Mouse (Mus musculus) kidney, postnatal 0 days (tissue): ENCODE results near the gene Armh1. TPM values are rescaled to one million over a fixed set of nuclear protein-coding genes. Genes with fewer than 3 reads are reported as not detected.
A peak's percentile ranks its signal among the peaks of the same experiment; 100 is the strongest.

Source experiments
- ATAC-seq: fragments of 200-750 bp; cut with Nextera tagmentation; replicated peaks from 2 replicates; pipeline ENCODE4 v1.8.0; 2017; ENCODE audit warnings: low read depth, moderate number of reproducible peaks, moderate TSS enrichment, moderate library complexity; ENCODE audit not compliant: low FRiP score
- DNase-seq: peaks from one replicate; pipeline ENCODE4 v3.0.0-alpha.2; 2016; ENCODE audit warnings: low spot score
- H3K27ac ChIP-seq: fragments of 300-500 bp; sonication (generic); 2 replicates; pipeline ENCODE4 v1.5.1; 2014; ENCODE audit warnings: mild to moderate bottlenecking
- H3K27me3 ChIP-seq: fragments of 300-500 bp; sonication (generic); 2 replicates; pipeline ENCODE4 v1.6.1; 2014; ENCODE audit warnings: low read length, mixed read lengths; ENCODE audit not compliant: insufficient read depth
- H3K36me3 ChIP-seq: fragments of 300-500 bp; sonication (generic); 2 replicates; pipeline ENCODE4 v1.6.1; 2014; ENCODE audit warnings: low read length, mixed read lengths; ENCODE audit not compliant: insufficient read depth
- H3K4me1 ChIP-seq: fragments of 300-500 bp; sonication (generic); replicated peaks from 2 replicates; pipeline ENCODE4 v1.6.1; 2014; ENCODE audit warnings: antibody characterized with exemption, low read length, mixed read lengths; ENCODE audit not compliant: insufficient read depth
- H3K4me2 ChIP-seq: fragments of 300-500 bp; sonication (generic); 2 replicates; pipeline ENCODE4 v1.6.1; 2014; ENCODE audit warnings: mild to moderate bottlenecking, low read length, moderate library complexity, mixed read lengths
- H3K4me3 ChIP-seq: fragments of 300-500 bp; sonication (generic); replicated peaks from 2 replicates; pipeline ENCODE4 v1.5.1; 2014; ENCODE audit warnings: low read depth, low read length
- H3K9ac ChIP-seq: fragments of 300-500 bp; sonication (generic); 2 replicates; pipeline ENCODE4 v1.6.1; 2014; ENCODE audit warnings: low read depth, low read length
- H3K9me3 ChIP-seq: fragments of 300-500 bp; sonication (generic); replicated peaks from 2 replicates; pipeline ENCODE4 v1.6.1; 2016; ENCODE audit warnings: low read length, inconsistent platforms, mixed read lengths
- CTCF ChIP-seq: IDR thresholded peaks from 2 replicates; pipeline ENCODE4 v1.5.1; 2016; ENCODE audit warnings: antibody characterized with exemption, low read depth, mild to moderate bottlenecking, moderate library complexity
- WGBS: fragments of 180-500 bp; shearing (Covaris S2); extraction: QIAGEN DNeasy Blood & Tissue Kit; methylation state at CpG from one replicate; pipeline ENCODE4 v1.1.7; 2014; 5-methylcytosine and 5-hydroxymethylcytosine counted together
- polyA plus RNA-seq: library from polyadenylated mRNA; unstranded; fragments of >200 nt; fragmentation: Nextera tagmentation; extraction: Ambion mirVana; gene quantifications from 2 replicates; pipeline ENCODE4 v1.2.1, GENCODE M21; 2015

The Armh1 gene
- polyA plus RNA-seq, 1 experiment from 2014 or later, result 0.18 TPM

GRCm38 (mm10) chr4:117288277-117288926 is 36.5 kb upstream of the Armh1 start:
- WGBS, result 22% methylated on average over 25 of the region's 25 CpGs
- Histone ChIP-seq H3K4me1 (no peaks in the 10 kb centered on the region), H3K4me3 (peak overlapping the region; percentile 75), H3K27ac (peak overlapping the region; percentile 98), H3K4me2 (peak overlapping the region; percentile 54), H3K27me3 (no peaks in the 10 kb centered on the region), H3K36me3 (peaks cover 34% of the 10 kb centered on the region), H3K9me3 (no peaks in the 10 kb centered on the region), H3K9ac (peak overlapping the region; percentile 81)
- DNase-seq (no peak), ATAC-seq (no peak)
- TF ChIP-seq CTCF, result no peak

DNA sequence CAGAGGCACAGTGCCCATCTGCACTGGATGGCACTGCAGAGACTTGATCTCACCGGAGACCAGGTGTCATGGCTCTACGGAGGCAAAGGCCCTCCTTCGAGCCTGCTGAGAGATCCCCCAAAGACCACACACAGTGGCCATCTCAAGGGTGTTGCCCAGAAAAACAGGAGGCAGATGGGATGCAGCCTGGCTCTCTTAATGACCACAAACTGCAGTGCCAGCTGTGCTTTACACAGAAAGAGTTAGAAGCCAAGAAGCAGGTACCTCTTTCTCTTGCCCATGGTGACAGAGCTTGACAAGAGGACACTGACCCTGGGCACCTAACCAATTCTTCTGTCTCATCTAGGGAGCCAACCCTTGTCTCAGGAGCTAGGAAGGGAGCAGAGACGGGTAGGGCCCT is 32.4 kb upstream of the Armh1 start:
- Histone ChIP-seq H3K9ac (no peak overlapping the region), H3K27me3 (no peaks in the 10 kb centered on the region), H3K36me3 (peaks cover 48% of the 10 kb centered on the region), H3K4me1 (no peaks in the 10 kb centered on the region), H3K9me3 (no peaks in the 10 kb centered on the region), H3K4me3 (no peak overlapping the region), H3K4me2 (no peak overlapping the region), H3K27ac (no peak overlapping the region)
- no peak for TF ChIP-seq CTCF
- DNase-seq (no peak), ATAC-seq (no peak)
- WGBS, result 44% methylated on average over 4 of the region's 4 CpGs

DNA sequence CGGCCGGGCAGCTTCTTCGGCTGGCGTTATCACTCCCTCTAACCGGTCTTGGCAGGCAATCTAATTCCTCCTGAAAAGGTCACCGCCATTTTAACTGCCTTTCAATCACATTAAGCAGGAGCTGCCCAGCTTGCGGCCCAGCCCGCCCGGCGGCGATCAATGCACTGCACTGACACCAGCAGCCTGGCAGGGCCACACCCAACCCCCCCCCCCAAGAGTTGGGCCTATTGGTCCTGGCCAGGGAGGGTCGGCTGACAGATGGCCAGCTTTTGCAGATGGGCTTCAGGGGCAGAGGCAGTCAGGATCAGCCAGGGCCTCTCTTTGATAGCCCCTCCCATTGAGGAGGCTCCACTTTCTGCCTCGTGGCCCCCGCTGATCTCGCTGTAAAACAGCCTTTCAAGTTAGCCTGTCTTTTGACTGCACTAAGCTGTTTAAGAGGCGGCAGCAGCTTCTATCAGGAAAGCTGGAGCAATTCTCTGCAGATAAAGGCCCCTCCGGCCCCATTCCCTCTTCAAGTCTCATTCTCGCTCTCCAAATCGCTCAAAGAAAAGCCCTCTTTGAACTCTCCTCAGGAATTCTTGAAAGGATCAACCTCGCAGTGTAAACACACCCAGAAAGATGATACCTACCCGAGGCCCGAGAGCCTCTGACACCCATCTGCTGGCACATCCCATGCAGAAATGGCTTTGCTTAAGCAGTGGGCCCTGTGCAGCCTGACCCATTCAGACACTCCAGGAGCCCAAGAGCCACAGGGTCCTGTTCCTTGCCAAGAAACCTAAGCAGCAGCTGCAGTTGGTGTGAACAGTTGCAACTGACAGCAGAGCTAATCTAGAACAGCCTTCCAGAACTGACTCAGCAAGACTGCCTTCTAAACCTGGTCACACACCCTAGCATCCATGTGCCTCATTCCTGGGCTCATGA is 31.6 kb upstream of the Armh1 start:
- Histone ChIP-seq H3K36me3 (peaks cover 56% of the 10 kb centered on the region), H3K4me2 (no peak overlapping the region), H3K27me3 (no peaks in the 10 kb centered on the region), H3K4me1 (no peaks in the 10 kb centered on the region), H3K27ac (no peak overlapping the region), H3K4me3 (no peak overlapping the region), H3K9me3 (no peaks in the 10 kb centered on the region), H3K9ac (no peak overlapping the region)
- WGBS, result 41% methylated on average over 22 of the region's 22 CpGs
- TF ChIP-seq CTCF, result no peak
- DNase-seq (peak; percentile 61), ATAC-seq (peak; percentile 9; the same call in 1 of the 2 replicates)

DNA sequence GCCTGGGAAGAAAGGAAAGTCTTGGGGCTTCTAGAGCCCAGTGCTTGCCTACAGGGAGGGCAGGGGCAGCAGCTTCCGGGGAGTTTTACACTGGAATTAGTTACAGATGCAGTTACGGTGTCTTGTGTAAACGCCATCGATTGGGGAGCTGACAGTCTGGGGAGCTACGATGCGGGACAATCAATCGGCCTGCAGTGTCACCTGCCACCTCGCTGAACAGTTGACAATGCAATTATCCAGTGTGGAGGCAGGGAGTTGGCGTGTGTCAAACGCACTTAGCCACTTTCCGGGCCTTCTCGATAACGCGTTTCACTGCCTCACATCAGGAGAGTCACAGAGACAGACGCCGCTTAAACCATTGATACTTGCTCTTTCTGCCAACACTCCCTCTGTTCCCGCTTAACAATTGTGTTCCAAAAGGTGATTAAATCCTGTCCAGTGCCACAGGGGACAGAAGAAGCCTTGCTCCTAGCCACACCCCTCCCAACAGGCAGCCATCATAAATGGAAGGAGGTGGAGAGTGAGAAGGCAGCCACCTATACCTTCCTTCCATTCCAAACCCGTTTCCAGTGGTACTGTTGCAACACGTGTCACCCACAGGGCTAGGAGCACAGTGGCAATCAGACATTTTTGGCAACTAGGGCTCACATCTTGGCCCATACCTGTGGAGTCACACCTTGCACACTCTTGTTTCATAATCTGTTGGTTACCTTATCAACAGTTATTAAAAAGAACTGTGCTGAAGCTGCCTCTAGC is 29.3 kb upstream of the Armh1 start:
- H3K27me3 ChIP-seq, result no peaks in the 10 kb centered on the region
- no peak overlapping the region for H3K4me2 ChIP-seq
- peaks cover 64% of the 10 kb centered on the region for H3K36me3 ChIP-seq
- no peaks in the 10 kb centered on the region for H3K9me3 ChIP-seq
- no peak for TF ChIP-seq CTCF
- 64% methylated on average over 19 of the region's 19 CpGs for WGBS
- H3K9ac ChIP-seq, result no peak overlapping the region
- no peaks in the 10 kb centered on the region; the same call in 1 of the 2 replicates for H3K4me1 ChIP-seq
- H3K27ac ChIP-seq, result no peak overlapping the region
- H3K4me3 ChIP-seq, result no peak overlapping the region
- no peak for DNase-seq
- ATAC-seq, result no peak

DNA sequence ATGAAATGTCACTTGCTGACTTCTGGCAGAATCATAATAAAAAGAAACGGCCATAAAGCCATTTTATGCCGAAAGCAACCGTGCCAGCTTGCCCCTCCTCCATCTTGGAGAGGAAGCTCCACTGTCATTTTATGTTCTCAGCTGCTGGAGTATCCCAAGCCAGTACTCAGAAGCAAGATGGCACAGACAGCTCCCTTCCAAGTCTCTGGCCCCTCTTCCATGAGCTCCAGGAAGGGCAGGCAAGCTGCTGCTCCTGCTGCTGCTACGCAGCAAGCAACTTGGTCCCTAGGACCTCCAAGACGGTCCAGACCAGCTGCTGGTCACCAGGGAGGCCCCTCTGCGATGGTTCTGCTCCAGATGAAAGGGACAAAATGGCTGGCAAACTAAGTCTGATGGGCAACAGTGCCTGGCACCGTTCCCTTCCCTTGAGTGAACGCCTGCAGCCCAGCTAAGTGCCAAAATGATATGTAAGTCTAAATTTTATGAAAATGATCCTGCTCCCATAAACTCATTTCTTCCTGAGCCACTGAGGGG is 28.5 kb upstream of the Armh1 start:
- 77% methylated on average over 8 of the region's 8 CpGs for WGBS
- no peak for TF ChIP-seq CTCF
- Histone ChIP-seq H3K9ac (no peak overlapping the region), H3K27me3 (no peaks in the 10 kb centered on the region), H3K9me3 (no peaks in the 10 kb centered on the region), H3K4me2 (no peak overlapping the region), H3K27ac (no peak overlapping the region), H3K4me1 (no peaks in the 10 kb centered on the region; the same call in 1 of the 2 replicates), H3K4me3 (no peak overlapping the region), H3K36me3 (peaks cover 60% of the 10 kb centered on the region)
- no peak for DNase-seq
- no peak for ATAC-seq

DNA sequence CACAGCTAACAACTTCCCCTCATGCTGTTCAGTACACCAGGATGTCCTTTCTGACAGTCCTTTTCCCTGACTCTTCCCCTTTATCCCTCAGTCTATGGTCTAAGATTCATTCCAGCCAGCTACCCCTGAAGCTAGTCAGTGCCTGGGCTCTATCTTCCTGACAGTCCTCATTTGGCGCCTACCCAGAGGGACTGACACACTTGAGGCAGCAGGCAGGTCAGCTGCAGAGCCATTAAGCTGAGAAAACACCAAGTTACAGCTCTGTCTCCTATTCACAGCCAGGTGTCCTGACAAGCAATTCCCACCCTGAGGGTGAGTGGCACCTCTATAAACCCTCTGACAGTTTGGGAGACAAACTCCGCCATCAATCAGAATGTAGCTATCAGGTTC is 27.3 kb upstream of the Armh1 start:
- no peak for TF ChIP-seq CTCF
- no peak for DNase-seq
- WGBS, result 81% methylated on average over 2 of the region's 2 CpGs

More for the DNA sequence above, 27.3 kb upstream of the Armh1 start:
- Histone ChIP-seq H3K27ac (no peak overlapping the region), H3K27me3 (no peaks in the 10 kb centered on the region), H3K36me3 (peaks cover 61% of the 10 kb centered on the region), H3K4me1 (no peaks in the 10 kb centered on the region; the same call in 1 of the 2 replicates), H3K9ac (no peak overlapping the region), H3K4me2 (no peak overlapping the region), H3K9me3 (no peaks in the 10 kb centered on the region; the same call in 1 of the 2 replicates), H3K4me3 (no peak overlapping the region)
- ATAC-seq, result no peak
